Comparison of ENCODE assay signal across 7 mouse cellular contexts in the genomic region with DNA sequence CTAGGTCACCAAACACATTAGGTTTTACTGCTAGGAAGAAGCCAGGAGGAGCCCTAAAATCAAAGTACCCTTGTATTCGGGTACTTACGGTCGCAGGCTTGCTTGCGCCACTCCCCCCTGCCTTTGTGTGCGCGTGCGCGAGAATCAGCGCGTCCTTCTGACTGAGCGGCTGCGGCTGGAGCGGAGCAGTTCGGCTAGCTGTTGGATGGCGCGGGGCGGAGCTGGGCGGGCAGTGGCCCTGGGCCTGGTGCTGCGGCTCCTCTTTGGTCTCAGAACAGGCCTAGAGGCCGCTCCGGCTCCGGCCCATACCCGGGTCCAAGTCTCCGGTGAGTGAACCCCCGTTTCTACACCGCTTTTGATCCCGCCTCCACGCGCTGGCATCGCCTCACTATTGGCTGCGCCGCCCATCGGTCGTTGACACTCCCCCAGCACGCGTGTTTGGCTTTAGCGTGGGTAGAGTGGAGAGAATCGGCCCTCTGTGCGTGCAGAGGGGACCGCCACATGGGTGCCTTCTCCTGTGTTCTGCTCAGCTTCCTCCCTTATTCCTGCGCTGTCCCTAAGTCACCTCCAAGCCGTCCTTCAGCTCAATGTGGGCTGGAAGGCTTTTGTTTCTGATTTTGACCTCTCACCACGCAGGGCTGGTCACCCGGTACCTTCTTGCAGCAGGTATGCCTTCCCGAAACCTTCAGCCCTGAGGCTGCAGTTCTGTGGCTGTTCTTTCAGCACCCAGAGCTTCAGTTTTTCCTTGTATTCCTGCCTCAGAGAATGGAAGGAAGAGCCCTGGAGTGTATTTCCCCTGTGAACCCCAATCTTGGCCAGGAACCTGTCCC. TPM values are rescaled to one million over a fixed set of nuclear protein-coding genes. Genes with fewer than 3 reads are reported as not detected.
DNase-seq lines count a peak whose midpoint lies in the region; ATAC-seq lines count a peak whose summit lies in the region.

A gene (plus strand): TSS at position 126 of the 830 bp plus-strand sequence.

- H3K4me2 ChIP-seq in midbrain, embryonic 13.5 days (replicated peaks), result peak within 1 kb of the TSS; percentile 96

- H3K9ac ChIP-seq in midbrain, embryonic 13.5 days (replicated peaks), result peak within 1 kb of the TSS; percentile 85

- peak within 1 kb of the TSS; percentile 95 for H3K27ac ChIP-seq in embryonic facial prominence, embryonic 10.5 days (replicated peaks)
- H3K27ac ChIP-seq in limb, embryonic 10.5 days, result peak within 1 kb of the TSS; percentile 88
- peak within 1 kb of the TSS; percentile 81 for H3K27ac ChIP-seq in midbrain, embryonic 13.5 days

- peak within 1 kb of the TSS; percentile 95 for H3K4me3 ChIP-seq in embryonic facial prominence, embryonic 10.5 days
- peak within 1 kb of the TSS; percentile 68 for H3K4me3 ChIP-seq in limb, embryonic 10.5 days
- peak within 1 kb of the TSS; percentile 88 for H3K4me3 ChIP-seq in midbrain, embryonic 13.5 days (replicated peaks)

- ATAC-seq in granulocyte monocyte progenitor cell, adult 5-6 weeks (replicated peaks; ENCODE audit: poor library complexity, severe bottlenecking), result peak; percentile 89
- peak; percentile 96 for ATAC-seq in midbrain, embryonic 13.5 days

- no peaks in the 10 kb centered on the region for H3K27me3 ChIP-seq in embryonic facial prominence, embryonic 10.5 days (replicated peaks; ENCODE audit: low read depth, poor library complexity, severe bottlenecking)
- H3K27me3 ChIP-seq in limb, embryonic 10.5 days (ENCODE audit: low read depth, poor library complexity, severe bottlenecking), result no peaks in the 10 kb centered on the region
- H3K27me3 ChIP-seq in midbrain, embryonic 13.5 days, result no peaks in the 10 kb centered on the region

- H3K9me3 ChIP-seq in embryonic facial prominence, embryonic 10.5 days, result no peaks in the 10 kb centered on the region
- no peaks in the 10 kb centered on the region for H3K9me3 ChIP-seq in limb, embryonic 10.5 days (replicated peaks)
- H3K9me3 ChIP-seq in midbrain, embryonic 13.5 days, result no peaks in the 10 kb centered on the region

- under 1% methylated on average over 45 of the region's 45 CpGs for WGBS in embryonic facial prominence, embryonic 10.5 days
- under 1% methylated on average over 45 of the region's 45 CpGs for WGBS in limb, embryonic 10.5 days
- WGBS in midbrain, embryonic 13.5 days, result 1% methylated on average over 45 of the region's 45 CpGs

- peaks cover 46% of the 10 kb centered on the region for H3K36me3 ChIP-seq in embryonic facial prominence, embryonic 10.5 days (replicated peaks)
- H3K36me3 ChIP-seq in limb, embryonic 10.5 days, result peaks cover 45% of the 10 kb centered on the region
- peaks cover 30% of the 10 kb centered on the region for H3K36me3 ChIP-seq in midbrain, embryonic 13.5 days

- peak; percentile 93 for DNase-seq in adrenal gland, postnatal 10 days
- peak; percentile 93 for DNase-seq in embryonic facial prominence, embryonic 10.5 days (ENCODE audit: low spot score)
- peak; percentile 93 for DNase-seq in kidney, adult 11 months
- DNase-seq in limb, embryonic 10.5 days (ENCODE audit: low spot score), result peak; percentile 94
- peak; percentile 84 for DNase-seq in spleen, adult 12 weeks (ENCODE audit: low spot score)

- peaks cover 15% of the 10 kb centered on the region for H3K4me1 ChIP-seq in embryonic facial prominence, embryonic 10.5 days
- H3K4me1 ChIP-seq in limb, embryonic 10.5 days, result peaks cover 17% of the 10 kb centered on the region
- H3K4me1 ChIP-seq in midbrain, embryonic 13.5 days (replicated peaks), result peaks cover 27% of the 10 kb centered on the region

RNA-seq across cellular contexts. Expression of the gene that starts here (rescaled TPM):
- 10 to 100 TPM; 29.6 to 39.4 TPM for total RNA-seq in adrenal gland, postnatal 10 days (2021)
- polyA plus RNA-seq in embryonic facial prominence, embryonic 10.5 days (2016; fragmentation: Nextera tagmentation; extraction: Ambion mirVana), result 97.8 and 98.9 TPM in 2 replicates
- 21.9 and 35.5 TPM in 2 replicates for total RNA-seq in granulocyte monocyte progenitor cell, adult 5-6 weeks (2014; fragmentation: Nextera tagmentation)
- 20.3 and 31.3 TPM in 2 replicates for total RNA-seq in granulocyte monocyte progenitor cell, adult 5-6 weeks (2017)
- 98.2 and 119 TPM in 2 replicates for polyA plus RNA-seq in limb, embryonic 10.5 days (2016; fragmentation: Nextera tagmentation; extraction: Ambion mirVana)
- 64.0 and 66.9 TPM in 2 replicates for polyA plus RNA-seq in midbrain, embryonic 13.5 days (2015; fragmentation: Nextera tagmentation; extraction: Ambion mirVana)

Comparison
In these comparisons a context has a peak if more than half of its experiments do, and no peak if none do; other contexts are left out.
1. Peak in every context shown above with its lines: DNase-seq, ATAC-seq, H3K4me3 ChIP-seq and H3K27ac ChIP-seq.